Mouse (Mus musculus) liver, adult 2 months (tissue): ENCODE data around the gene Sh3rf3.

Experiments
- CTCF ChIP-seq: fragments of 200-500 bp; IDR thresholded peaks from 2 replicates; pipeline ENCODE4 v1.5.1; 2011; ENCODE audit warnings: low read depth, low read length, control low read depth
- POLR2A ChIP-seq: fragments of 200-500 bp; IDR thresholded peaks from 2 replicates; pipeline ENCODE4 v1.6.1; 2011; ENCODE audit warnings: low read length, control low read depth; ENCODE audit not compliant: insufficient read depth; ENCODE audit errors: extremely low read depth

DNA sequence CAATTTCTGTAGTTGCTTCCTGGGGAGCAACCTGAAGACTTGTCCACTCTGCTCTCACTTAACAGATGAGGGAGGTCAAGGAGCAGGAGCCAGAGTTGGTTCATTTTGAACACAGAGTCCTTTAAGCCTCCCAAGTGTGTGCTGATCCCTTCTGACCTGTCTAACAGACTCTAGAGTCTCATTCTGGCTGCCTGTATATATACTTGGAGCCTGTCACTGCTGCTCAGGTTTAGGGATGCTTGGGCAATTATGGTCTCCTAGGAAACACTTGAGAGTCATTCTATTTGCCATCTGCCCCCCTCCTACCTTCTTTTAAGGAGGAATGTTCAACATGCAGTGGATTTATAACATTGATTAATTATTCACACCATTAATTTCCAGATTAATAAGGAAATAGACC, 43.6 kb downstream of the Sh3rf3 start:
- TF ChIP-seq CTCF, result no peak
- no peak for TF ChIP-seq POLR2A
